Mouse (Mus musculus) embryonic fibroblast, embryonic 13.5 days (primary cell): ENCODE measurements around the gene Nploc4.

Source experiments
- CTCF ChIP-seq: IDR thresholded peaks from 2 replicates; pipeline ENCODE4 v1.5.1; 2011; ENCODE audit warnings: mild to moderate bottlenecking, control low read depth, low read length, moderate library complexity, borderline replicate concordance; ENCODE audit not compliant: insufficient read depth
- POLR2A ChIP-seq: IDR thresholded peaks from 2 replicates; pipeline ENCODE4 v1.6.1; 2011; ENCODE audit warnings: low read depth, mild to moderate bottlenecking, control low read depth, low read length, moderate library complexity

DNA sequence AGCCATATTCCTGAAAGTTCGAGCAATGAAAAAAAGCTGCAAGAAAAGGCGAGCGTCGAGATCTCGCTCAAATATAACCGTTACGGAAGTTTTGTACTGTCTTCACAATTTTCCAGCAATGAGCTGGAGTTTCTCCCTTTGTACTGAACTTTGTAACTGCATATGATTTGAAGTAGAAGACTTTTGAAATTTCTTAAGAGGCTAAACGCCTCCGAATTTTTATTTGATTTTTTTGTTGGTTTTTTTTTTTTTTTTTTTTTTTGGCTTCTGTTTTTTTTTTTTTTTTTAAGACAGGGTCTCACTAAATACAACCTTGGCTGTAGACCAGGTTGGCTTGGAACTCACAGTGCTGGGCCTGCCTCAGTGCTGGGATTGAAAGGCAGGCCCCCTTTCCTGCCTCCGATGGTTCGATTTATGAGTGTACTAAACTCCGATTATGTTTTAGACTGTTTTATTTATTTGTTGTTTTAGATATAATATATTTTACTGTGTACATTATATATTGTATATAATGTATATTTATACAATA lies 413 bp upstream of the Nploc4 start:
- TF ChIP-seq CTCF = no peak
- no peak for TF ChIP-seq POLR2A
